Mouse (Mus musculus): ENCODE results near the gene Usp35.

The Usp35 gene

DNA sequence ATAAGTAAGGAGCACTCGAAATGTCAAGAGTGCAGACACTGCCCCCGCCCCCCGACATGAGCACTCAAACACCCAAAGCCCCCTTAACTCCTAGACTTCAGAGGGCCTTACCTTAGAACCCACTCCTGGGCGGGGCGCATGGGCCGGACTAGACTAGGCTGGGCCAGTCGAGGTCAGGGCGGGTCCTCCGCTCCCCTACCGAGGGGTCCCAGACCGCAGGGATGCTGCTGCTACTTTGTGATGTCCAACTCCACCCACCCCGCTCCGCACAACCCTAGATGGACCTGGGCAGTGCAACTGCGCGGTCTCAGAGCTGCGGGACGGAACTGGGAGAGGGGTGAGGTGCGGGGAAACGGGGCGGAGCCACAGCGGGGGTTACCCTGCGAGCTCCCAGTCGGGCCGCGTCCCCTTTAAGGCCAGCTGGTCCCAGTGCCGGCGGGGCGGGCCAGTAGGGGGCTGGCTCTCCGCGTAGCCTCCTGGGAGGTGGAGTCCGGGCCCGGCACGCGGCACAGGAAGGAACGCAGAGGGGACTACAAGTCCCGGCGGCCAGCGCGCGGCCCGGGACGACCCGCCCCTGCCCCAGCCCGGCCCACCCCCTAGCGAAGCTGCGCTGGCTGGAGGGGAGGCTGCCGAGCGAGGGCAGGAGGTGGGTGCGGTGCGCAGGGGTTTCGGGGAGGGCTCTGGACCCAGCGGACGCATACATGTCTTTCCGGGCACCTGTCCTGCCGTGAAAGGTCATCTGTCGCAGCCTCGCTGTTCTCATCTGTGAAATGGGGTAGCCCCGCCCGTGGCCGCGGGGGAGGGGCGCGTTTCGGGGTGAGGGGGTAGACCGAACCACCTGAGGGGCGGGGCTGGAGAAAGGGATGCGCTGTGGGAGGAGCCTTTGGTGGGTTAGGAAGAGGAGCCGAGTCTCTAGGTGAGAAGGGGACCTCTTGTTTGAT is at the start of gene Usp35, which contains the start of gene Kctd21:
Usp35 (minus strand) TSS at position 295 of the 941 bp plus-strand sequence.
Kctd21 (plus strand) TSS at position 602 of the 941 bp plus-strand sequence.
- peak; percentile 94 for DNase-seq (ENCODE audit: low read depth, low spot score)

DNA sequence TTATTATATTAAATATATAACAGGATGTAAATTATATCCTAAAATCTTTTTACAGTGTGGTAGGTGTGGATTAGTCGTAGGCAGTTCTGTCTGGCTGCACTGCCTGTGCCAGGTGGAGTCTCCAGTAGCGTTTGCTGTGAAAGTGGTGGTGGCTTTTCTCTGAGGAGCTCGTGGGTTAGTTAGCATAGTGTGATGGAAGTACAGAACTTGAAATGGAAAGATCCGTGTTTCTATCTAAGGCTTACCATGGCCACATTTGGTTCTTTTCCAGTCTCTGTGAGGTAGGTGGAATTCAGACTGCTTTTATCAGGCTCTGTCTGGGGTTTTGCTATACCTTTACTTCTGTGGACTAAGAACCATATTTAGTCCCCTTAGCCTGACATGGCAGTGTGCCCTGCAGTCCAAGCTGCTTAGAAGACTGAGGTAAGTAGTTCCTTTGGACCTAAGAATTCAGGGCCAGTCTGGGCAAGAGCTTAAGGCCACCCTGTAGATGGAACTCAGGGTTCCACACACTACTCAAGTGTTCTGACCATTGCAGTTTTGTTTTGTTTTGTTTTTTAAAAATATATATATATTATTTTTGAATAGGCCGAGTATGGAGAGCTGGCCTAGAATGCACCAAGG is 48.8 kb upstream of the Usp35 start:
- no peak for DNase-seq (ENCODE audit: low read depth, low spot score)

DNA sequence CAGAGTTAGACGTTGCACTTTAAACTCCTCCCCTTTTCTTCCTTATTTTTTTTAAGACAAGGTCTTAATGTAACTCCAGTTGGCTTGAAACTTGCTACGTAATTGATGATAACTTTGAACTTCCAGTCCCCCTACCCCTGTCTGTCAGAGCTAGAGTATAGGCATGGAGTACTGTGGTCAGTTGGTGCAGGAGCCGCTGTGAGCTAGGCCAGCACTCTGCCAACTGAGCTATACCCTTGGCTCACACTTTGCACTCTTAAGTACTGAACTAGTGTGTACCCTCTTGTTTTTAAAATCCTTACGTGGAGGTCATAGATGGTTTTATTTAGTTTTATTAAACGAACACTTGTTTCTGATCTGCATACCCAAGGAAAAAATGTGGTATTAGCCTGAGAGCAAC is 47.5 kb upstream of the Usp35 start:
- DNase-seq (ENCODE audit: low read depth, low spot score): no peak

DNA sequence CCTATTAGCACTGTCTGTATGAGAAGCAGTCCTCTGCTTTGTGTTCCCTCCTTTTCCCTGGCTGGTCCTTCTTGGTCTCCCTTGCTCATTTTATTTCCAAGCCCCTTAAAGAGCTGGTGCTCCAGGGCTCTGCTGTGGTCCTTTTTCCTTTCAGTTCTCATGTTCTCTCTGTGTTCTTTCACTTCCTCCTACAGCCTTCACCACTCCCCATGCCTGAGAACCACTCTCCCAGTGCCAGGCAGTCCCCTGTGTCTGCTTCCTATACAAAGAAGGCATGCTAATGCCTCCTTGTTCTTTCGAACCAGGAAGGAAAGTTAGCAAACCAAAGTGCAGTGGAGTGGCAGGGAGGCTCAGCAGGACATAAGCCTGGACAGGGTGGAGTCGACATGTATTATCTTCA is 44.1 kb upstream of the Usp35 start:
- DNase-seq (ENCODE audit: low read depth, low spot score): no peak

DNA sequence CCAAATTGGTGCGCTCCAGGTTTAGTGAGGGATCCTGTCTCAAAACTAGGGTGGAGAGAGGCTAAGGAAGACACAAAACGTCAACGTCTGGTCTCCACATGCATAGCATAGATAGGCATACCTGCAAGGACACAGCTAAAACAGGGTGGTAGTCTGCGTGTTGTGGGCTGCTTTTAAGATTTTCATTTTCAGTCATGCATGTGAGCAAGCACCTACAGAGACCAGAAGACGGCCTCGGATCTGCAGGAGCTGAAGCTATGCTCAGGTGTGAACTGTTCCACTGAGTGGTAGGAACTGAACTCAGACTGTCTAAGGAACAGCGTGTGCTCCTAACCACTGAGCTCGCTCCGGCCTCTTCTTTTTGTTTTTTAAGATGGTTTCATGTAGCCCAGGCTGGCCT is 43.3 kb upstream of the Usp35 start:
- no peak for DNase-seq (ENCODE audit: low read depth, low spot score)

DNA sequence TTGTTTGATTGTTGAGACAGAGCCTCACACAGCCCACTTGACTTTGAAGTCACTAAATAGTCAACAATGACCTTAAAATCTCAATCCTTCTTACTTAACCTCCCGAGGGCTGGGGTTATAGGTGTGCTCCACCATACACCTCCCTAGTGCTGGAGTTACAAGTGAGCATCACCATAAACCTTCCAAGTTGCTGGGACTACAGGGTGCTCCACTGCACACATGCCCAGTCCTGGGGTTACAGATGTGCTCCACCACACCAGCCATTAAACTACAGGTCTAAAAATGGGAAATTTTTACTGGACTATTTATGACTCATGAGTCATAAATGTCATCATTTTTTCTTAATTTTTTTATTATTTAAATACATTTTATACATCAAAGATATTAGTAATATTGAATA is 34.1 kb upstream of the Usp35 start:
- no peak for DNase-seq (ENCODE audit: low read depth, low spot score)

DNA sequence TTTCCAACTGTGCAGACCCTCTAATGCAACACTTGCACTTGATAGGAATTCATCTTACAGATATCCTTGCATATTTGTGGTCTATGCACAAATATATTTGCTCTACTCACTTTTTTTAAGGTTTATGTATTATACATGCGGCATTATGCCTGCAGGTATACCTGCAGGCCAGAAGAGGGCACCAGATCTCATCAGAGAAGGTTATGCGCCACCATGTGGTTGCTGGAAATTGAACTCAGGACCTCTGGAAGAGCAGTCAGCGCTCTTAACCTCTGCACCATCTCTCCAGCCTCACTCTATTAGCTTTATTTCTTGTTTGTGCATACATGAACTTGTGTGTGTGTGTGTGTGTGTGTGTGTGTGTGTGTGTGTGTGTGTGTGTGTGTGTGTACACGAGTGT is 29.6 kb upstream of the Usp35 start:
- DNase-seq (ENCODE audit: low read depth, low spot score): peak; percentile 83

DNA sequence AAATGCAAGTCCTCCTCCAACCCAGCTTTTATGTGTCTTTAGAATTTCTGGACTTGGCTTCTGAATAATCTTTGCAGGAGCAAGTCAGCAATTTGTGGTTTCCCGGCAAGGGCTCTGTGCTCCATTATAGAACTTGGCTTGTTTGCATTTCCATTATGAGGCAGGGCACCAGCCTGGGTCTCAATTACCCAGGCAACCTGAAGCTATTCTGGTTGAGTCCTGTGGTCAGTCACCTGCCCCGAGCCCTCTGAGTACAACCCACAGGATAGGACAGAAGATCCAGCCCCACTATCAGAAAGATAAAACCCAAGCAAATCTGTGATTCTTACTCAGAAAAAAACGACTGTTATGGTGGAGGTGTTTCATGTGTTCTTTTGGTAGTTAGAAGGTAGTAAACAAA is 29.1 kb upstream of the Usp35 start:
- no peak for DNase-seq (ENCODE audit: low read depth, low spot score)

DNA sequence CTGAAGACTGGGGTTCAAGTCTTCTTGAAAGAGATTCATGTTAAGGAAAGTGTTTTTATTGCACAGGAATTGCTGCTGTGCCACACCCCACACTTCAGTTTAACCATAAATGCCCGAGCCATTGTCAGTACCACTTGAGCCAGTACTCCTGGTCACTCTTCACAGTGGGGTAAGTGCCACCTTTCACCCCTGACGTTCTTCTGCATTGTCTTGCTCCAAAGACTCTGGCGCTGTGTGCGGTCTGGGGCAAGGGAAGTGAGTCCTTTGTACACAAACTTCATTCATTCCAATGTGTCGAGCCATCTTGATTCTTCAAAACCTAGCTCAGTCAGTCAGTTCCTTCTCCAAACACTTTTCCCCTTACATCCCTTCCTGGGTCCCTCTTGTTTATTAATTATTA is 28.3 kb upstream of the Usp35 start:
- no peak for DNase-seq (ENCODE audit: low read depth, low spot score)

DNA sequence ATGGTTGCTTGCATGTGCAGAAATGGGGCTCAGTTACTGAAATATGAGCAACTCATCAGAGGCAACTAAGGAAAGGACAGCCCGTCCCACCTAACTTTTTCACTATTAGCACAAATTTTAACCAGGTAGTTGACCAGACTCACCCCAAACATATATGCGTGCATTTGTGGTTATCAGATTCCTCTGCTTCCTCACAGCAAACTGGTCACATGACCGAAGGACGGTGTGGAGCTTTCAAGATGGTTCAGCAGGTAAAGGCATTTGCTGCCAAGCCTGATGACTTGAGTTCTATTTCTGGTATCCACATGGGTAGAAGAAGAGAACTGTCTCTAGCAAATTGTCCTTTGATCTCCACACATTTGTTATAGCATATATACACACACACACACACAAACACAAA is 26.5 kb upstream of the Usp35 start:
- no peak for DNase-seq (ENCODE audit: low read depth, low spot score)

DNA sequence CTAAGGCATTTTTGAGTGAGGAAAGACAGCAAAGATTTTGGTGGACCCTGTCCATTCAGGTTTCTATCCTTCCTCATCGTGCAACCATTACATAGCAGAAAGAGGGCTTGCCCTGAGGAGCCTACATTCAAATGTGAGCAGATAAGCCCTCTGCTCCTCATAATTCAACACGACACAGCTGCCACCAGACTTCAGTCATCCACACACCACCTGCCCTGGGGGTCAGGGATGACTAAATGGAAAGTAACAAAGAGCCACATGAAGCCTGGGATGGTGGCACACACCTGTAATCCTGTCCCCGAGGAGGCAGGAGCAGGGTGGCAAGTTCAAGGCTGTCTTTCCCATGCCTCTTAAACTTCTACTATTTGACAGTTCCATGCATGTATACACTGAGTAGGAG is 26.0 kb upstream of the Usp35 start:
- no peak for DNase-seq (ENCODE audit: low read depth, low spot score)

DNA sequence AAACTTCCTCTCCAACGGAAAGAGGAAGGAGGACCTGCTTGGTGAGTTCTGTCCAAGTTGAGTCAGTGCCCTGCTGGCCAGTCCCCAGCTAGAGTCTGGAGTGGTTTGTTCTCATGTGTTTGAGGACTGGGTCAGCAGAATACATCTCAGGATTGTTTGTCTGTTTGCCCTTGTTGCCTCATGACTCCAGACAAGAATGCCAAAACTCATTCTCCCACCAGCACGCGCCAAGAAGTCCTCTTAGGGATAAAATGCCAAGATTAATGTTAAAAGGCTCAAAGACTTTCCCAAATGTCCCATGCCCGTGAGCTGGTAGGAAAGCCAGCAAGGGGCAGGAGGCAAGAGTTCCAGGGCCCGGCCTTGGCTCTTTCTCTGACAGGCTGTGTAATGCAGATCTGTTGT is 25.1 kb upstream of the Usp35 start:
- no peak for DNase-seq (ENCODE audit: low read depth, low spot score)

DNA sequence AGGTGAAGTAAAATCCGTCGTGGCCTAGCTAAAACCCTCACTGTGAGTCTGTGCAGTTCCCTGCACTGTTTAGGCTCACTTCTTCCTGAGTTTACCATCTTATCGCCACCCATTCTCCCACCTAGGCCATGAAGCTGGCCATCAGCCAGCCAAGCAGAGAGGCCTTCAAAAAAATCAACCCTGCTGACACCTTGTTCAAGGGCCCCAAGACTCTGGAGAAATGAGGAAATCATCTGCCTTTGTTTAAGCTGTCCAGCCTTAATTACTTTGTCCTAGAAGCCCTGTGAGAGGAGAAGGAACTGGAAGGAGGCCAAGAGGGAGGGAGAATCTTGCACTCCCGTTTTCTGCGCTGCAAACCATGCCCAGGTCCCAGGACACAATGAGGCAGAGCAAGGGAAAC is 24.4 kb upstream of the Usp35 start:
- DNase-seq (ENCODE audit: low read depth, low spot score): no peak

DNA sequence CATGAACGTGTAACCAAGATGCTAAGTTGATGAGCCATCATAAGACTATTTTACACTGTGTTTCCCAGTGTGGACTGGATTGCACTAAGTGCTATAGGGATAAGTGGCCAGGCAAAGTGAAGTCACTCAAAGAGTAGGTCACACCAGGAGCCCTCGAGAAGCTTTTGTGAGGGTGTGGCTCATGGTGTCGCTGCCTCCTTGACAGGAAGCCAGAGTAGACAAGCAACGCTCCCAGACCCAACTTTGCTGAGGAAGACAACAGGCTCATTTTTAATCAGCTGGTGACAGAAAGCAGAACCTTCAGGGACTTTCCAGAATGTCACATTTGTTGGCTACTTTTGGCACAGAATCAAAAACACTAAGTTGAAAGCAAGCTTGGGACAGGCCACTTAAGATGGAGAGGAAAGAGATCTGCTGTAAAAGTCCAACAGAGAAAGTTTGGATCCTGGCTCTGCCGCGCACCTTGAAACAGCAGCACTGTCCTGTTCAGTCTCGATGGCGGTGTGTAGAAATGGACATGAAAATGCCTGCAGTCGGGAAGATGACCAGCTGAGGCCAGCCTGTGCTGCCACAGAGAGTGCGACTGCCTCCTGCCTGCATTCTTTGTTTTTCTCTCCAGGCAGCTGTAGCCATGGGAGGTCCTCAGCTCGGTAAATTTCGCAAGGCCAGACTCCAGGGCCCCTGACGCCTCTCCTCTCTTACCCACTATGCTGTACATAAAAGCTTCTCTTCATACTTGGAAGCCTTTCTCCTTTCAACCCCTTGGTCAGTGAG is 23.4 kb upstream of the Usp35 start:
- no peak for DNase-seq (ENCODE audit: low read depth, low spot score)

DNA sequence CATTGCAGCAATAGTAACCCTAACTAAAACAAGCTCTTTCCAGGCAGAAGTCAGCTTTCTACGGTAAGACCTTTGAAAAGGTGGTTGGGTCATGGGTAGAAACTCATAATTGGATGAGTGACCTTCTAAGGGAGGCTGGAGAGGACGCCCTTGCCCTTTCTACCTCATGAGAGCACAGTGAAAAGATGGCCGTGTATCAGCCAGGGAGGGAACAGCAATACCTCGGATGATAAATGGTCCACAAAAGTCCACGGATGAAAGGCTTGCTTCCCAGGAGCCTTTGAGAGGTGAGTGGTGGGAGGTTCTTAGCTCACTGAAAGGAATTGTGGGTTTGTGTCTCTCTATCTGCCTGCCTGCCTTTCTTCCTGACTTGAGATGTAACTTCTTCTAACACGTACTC is 21.5 kb upstream of the Usp35 start:
- no peak for DNase-seq (ENCODE audit: low read depth, low spot score)

DNA sequence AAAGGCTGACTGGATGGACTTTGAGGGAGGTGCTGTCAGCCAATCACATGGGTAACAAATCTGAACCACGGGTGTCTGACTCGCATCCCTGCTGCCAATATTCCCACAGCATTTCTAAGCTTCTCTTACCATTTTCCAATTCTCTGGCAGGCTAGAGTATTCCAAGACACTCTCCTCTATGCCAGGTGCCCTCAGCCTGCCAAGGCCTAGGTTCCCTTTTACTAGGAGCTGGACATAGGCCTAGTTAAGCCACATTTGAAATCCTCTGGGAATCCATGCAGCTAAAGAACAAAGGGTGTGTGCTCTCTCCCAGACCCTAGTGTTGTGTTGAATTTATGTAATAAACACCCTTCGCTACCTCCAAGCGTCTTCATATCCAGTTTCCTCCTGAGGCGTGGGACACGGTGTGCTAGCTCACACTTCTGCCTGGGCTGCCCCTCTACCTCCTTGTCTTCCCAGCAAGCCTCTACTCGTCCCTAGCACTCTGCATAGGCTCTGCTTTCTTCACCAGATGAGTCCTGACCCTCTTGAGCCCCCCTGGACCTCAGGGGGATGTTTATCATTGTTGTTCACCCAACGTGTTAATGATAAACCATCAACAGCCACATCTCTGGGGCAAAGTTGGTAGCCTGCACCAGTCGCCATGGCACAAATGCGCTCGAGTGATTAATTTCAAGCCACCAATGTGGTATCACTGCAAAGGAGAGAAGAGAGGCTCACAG is 20.1 kb upstream of the Usp35 start:
- DNase-seq (ENCODE audit: low read depth, low spot score): no peak

DNA sequence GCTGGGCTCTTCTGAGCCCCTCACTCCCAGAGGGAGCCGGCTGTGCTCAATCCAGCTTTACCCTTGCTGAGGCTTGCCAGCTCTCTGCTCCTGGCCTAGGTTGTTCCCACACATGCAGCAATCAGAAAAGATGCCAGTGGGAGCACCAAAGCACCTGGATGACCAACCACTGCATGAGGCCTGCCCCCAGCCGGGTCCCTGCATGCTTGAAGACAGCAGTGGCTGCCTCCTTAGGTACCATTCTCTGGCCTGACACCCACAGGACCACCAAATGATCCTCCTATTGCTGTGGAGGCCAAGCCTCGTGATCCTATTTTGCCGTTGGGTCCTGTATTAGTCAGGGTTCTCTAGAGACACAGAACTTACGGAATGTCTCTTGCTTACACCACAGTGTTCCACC is 19.1 kb upstream of the Usp35 start:
- DNase-seq (ENCODE audit: low read depth, low spot score): no peak

DNA sequence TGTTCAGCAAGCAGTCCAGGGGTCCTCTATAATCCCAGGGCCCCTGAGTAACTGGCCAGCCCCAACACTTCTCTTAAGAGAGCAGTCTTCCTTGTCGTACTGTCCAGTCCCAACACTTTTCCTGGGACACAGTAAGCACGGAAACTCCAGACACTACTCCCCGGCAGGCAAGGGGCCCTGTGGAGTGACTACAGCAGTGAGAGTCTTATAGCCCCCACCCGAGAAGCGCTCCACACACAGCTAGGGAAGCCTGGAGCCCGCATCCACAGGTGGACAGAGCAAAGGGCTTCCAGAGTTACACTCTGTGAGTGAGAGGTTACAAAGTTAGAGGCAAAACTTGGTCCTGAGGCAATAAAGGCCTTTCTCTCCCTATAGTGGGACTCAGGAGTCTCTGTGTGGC is 17.6 kb upstream of the Usp35 start:
- DNase-seq (ENCODE audit: low read depth, low spot score): no peak

DNA sequence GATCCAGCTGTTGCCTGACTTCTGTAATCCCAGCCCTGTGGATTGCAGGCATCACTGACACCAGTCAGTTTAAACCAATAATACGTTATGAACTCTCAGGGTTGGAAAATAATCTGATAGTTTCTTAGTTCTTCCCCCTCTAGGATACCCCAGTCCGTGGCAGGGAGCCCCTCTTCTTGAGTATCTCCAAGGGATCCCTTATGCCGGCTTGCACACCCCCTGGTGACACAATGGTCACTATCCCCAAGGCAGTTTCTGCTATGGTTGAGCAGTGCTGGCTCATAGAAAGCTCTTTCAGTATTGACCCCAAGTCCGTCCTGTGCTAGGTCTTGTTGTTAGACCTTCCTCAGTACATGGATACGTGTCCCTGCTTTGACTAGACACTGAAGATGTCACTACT is 17.0 kb upstream of the Usp35 start:
- DNase-seq (ENCODE audit: low read depth, low spot score): no peak

DNA sequence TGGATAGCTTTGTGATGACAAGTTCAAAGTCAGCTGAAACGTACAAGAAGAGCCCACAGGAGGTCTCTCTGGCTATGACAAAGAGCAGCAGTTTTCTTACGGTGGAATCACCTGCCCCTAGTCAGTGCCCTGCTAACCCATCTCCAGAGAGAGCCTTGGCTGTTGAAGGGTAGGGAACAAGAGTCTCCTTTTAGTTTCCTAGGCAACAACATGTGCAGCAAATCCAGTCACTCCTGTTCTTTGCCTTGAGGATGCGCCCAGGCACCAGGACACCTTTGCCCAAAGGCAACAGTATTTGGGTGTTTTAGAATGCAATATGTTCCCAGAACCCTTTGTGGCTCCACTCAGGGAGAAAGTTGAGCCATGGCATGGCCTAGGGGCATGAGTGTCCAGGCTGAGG is 16.5 kb upstream of the Usp35 start:
- no peak for DNase-seq (ENCODE audit: low read depth, low spot score)

DNA sequence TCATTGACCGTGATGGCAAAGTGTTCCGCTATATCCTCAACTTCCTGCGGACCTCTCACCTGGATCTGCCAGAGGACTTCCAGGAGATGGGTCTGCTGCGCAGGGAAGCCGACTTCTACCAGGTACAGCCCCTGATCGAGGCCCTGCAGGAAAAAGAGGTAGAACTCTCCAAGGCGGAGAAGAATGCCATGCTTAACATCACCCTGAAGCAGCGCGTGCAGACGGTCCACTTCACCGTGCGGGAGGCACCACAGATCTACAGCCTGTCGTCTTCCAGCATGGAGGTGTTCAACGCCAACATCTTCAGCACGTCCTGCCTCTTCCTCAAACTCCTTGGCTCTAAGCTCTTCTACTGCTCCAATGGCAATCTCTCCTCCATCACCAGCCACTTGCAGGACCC is 15.6 kb upstream of the Usp35 start:
- DNase-seq (ENCODE audit: low read depth, low spot score): no peak

DNA sequence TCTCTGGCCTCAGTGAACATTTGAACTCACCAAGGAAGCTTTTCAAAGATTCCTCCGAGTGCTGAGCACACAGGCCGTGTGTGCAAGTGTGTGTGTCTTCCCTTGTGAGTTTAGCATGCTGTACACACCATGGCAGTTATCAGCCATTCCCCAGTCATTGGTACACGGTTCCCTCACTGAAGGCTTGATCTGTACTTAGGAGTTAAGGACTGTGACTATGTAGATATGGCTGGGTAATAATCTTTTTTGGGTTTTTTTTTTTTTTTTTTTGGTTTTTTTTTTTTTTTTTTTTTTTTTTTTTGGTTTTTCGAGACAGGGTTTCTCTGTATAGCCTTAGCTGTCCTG is 15.0 kb upstream of the Usp35 start:
- no peak for DNase-seq (ENCODE audit: low read depth, low spot score)

Measured in ES-CJ7 (cell line).